Mouse (Mus musculus) forebrain, embryonic 15.5 days (tissue): ENCODE results near the gene Cln6. TPM values are rescaled to one million over a fixed set of nuclear protein-coding genes. Genes with fewer than 3 reads are reported as not detected.
"Not testable (repeated sequence)": the region's sequence is repeated elsewhere in the genome, so short reads cannot be mapped to it uniquely, and the experiment has no call there.

Experiments used
- ATAC-seq: fragments of 200-750 bp; cut with Nextera tagmentation; replicated peaks from 2 replicates; pipeline ENCODE4 v1.8.0; 2017; ENCODE audit warnings: mild to moderate bottlenecking, moderate TSS enrichment, moderate library complexity
- H3K27ac ChIP-seq: fragments of 300-500 bp; sonication (generic); replicated peaks from 2 replicates; pipeline ENCODE4 v1.5.1; 2015; ENCODE audit warnings: mild to moderate bottlenecking, inconsistent platforms
- H3K27me3 ChIP-seq: fragments of 300-500 bp; sonication (generic); 2 replicates; pipeline ENCODE4 v1.6.1; 2015; ENCODE audit warnings: inconsistent platforms
- H3K36me3 ChIP-seq: fragments of 300-500 bp; sonication (generic); 2 replicates; pipeline ENCODE4 v1.6.1; 2015; ENCODE audit warnings: mild to moderate bottlenecking, inconsistent platforms
- H3K4me1 ChIP-seq: fragments of 300-500 bp; sonication (generic); 2 replicates; pipeline ENCODE4 v1.6.1; 2015; ENCODE audit warnings: inconsistent platforms
- H3K4me2 ChIP-seq: fragments of 300-500 bp; sonication (generic); replicated peaks from 2 replicates; pipeline ENCODE4 v1.6.1; 2015; ENCODE audit warnings: mild to moderate bottlenecking, inconsistent platforms
- H3K4me3 ChIP-seq: fragments of 300-500 bp; sonication (generic); 2 replicates; pipeline ENCODE4 v1.5.1; 2015; ENCODE audit warnings: mild to moderate bottlenecking, inconsistent platforms
- H3K9ac ChIP-seq: fragments of 300-500 bp; sonication (generic); replicated peaks from 2 replicates; pipeline ENCODE4 v1.6.1; 2015; ENCODE audit warnings: mild to moderate bottlenecking, inconsistent platforms
- H3K9me3 ChIP-seq: fragments of 300-500 bp; sonication (generic); 2 replicates; pipeline ENCODE4 v1.6.1; 2016; ENCODE audit warnings: inconsistent platforms
- WGBS: fragments of 180-500 bp; shearing (Covaris S2); methylation state at CpG from one replicate; pipeline ENCODE4 v1.1.7; 2015; ENCODE audit warnings: mixed read lengths; 5-methylcytosine and 5-hydroxymethylcytosine counted together
- polyA plus RNA-seq: library from polyadenylated mRNA; unstranded; fragments of >200 nt; fragmentation: Nextera tagmentation; extraction: Ambion mirVana; gene quantifications from 2 replicates; pipeline ENCODE4 v1.2.1, GENCODE M21; 2015

The Cln6 gene
- polyA plus RNA-seq, 1 experiment from 2014 or later: 5.9 TPM

GRCm38 (mm10) chr9:62817828-62818614 is 20.6 kb upstream of the Cln6 start:
- Histone ChIP-seq H3K27me3 (no peaks in the 10 kb centered on the region), H3K27ac (0 out of 2 replicates have a peak overlapping the region, but pooled peaks have one; percentile 17)

GRCm38 (mm10) chr9:62819494-62819893 is 19.1 kb upstream of the Cln6 start:
- Histone ChIP-seq H3K4me2 (no peak overlapping the region), H3K9me3 (no peaks in the 10 kb centered on the region), H3K27me3 (no peaks in the 10 kb centered on the region), H3K4me1 (peaks cover 10% of the 10 kb centered on the region; the same call in 1 of the 2 replicates), H3K27ac (no peak overlapping the region), H3K4me3 (no peak overlapping the region), H3K9ac (no peak overlapping the region), H3K36me3 (no peaks in the 10 kb centered on the region)
- 91% methylated on average over 3 of the region's 3 CpGs for WGBS
- ATAC-seq: no peak

More at GRCm38 (mm10) chr9:62817828-62818614, 20.6 kb upstream of the Cln6 start:
- no peaks in the 10 kb centered on the region for H3K36me3 ChIP-seq
- peaks cover 10% of the 10 kb centered on the region; the same call in 1 of the 2 replicates for H3K4me1 ChIP-seq
- no peak overlapping the region for H3K9ac ChIP-seq
- ATAC-seq: no peak
- no peak overlapping the region for H3K4me2 ChIP-seq
- 76% methylated on average over 4 of the region's 4 CpGs for WGBS
- no peaks in the 10 kb centered on the region for H3K9me3 ChIP-seq
- H3K4me3 ChIP-seq: no peak overlapping the region

GRCm38 (mm10) chr9:62819910-62820309 is 18.7 kb upstream of the Cln6 start:
- peaks cover 10% of the 10 kb centered on the region; the same call in 1 of the 2 replicates for H3K4me1 ChIP-seq
- not testable (repeated sequence) for H3K27me3 ChIP-seq, H3K9me3 ChIP-seq, H3K36me3 ChIP-seq, ATAC-seq, H3K27ac ChIP-seq, H3K4me2 ChIP-seq, H3K4me3 ChIP-seq, H3K9ac ChIP-seq
- 91% methylated on average over 6 of the region's 6 CpGs for WGBS

- no peak overlapping the region for H3K4me3 ChIP-seq
- H3K9ac ChIP-seq: no peak overlapping the region
- WGBS: 90% methylated on average over 6 of the region's 6 CpGs
- no peak for ATAC-seq
- H3K27ac ChIP-seq: no peak overlapping the region
- no peak overlapping the region for H3K4me2 ChIP-seq
- no peaks in the 10 kb centered on the region for H3K27me3 ChIP-seq
- peaks cover 10% of the 10 kb centered on the region; the same call in 1 of the 2 replicates for H3K4me1 ChIP-seq
- H3K9me3 ChIP-seq: no peaks in the 10 kb centered on the region
- H3K36me3 ChIP-seq: no peaks in the 10 kb centered on the region
These were observed 17.8 kb upstream of the Cln6 start for GRCm38 (mm10) chr9:62820829-62821228.

- H3K36me3 ChIP-seq: no peaks in the 10 kb centered on the region
- 97% methylated on average over 7 of the region's 7 CpGs for WGBS
- ATAC-seq: no peak
These were observed 16.8 kb upstream of the Cln6 start for GRCm38 (mm10) chr9:62821811-62822210.

GRCm38 (mm10) chr9:62825791-62826393 is 12.7 kb upstream of the Cln6 start:
- no peak overlapping the region for H3K4me3 ChIP-seq
- no peaks in the 10 kb centered on the region for H3K36me3 ChIP-seq
- no peaks in the 10 kb centered on the region for H3K27me3 ChIP-seq
- 3% methylated on average over 9 of the region's 9 CpGs for whole genome bisulfite sequencing
- H3K27ac ChIP-seq: peak overlapping the region; percentile 28; the same call in 1 of the 2 replicates
- no peak overlapping the region for H3K4me2 ChIP-seq
- H3K9ac ChIP-seq: no peak overlapping the region
- no peaks in the 10 kb centered on the region for H3K9me3 ChIP-seq
- H3K4me1 ChIP-seq: peaks cover 12% of the 10 kb centered on the region
- ATAC-seq: no peak

More at GRCm38 (mm10) chr9:62821811-62822210, 16.8 kb upstream of the Cln6 start:
- H3K9me3 ChIP-seq: no peaks in the 10 kb centered on the region
- H3K4me3 ChIP-seq: no peak overlapping the region
- H3K27me3 ChIP-seq: no peaks in the 10 kb centered on the region
- no peak overlapping the region for H3K27ac ChIP-seq
- H3K4me1 ChIP-seq: peaks cover 13% of the 10 kb centered on the region
- no peak overlapping the region for H3K9ac ChIP-seq
- H3K4me2 ChIP-seq: no peak overlapping the region

- no peak overlapping the region for H3K9ac ChIP-seq
- H3K27ac ChIP-seq: no peak overlapping the region
- 7% methylated on average over 7 of the region's 7 CpGs for WGBS
- ATAC-seq: no peak
- no peak overlapping the region for H3K4me2 ChIP-seq
- no peaks in the 10 kb centered on the region for H3K36me3 ChIP-seq
- peaks cover 12% of the 10 kb centered on the region for H3K4me1 ChIP-seq
- no peaks in the 10 kb centered on the region for H3K27me3 ChIP-seq
- no peak overlapping the region for H3K4me3 ChIP-seq
- H3K9me3 ChIP-seq: no peaks in the 10 kb centered on the region
These were observed 12.1 kb upstream of the Cln6 start for GRCm38 (mm10) chr9:62826456-62826855.

GRCm38 (mm10) chr9:62827939-62828652 is 10.5 kb upstream of the Cln6 start:
- no peaks in the 10 kb centered on the region for H3K36me3 ChIP-seq
- 2% methylated on average over 24 of the region's 24 CpGs for WGBS
- H3K27me3 ChIP-seq: no peaks in the 10 kb centered on the region
- peak overlapping the region; percentile 56 for H3K4me2 ChIP-seq
- peak overlapping the region; percentile 77 for H3K27ac ChIP-seq
- peak overlapping the region; percentile 53 for H3K4me3 ChIP-seq
- H3K9me3 ChIP-seq: no peaks in the 10 kb centered on the region
- ATAC-seq: peak; percentile 8; the same call in 1 of the 2 replicates
- H3K4me1 ChIP-seq: peaks cover 12% of the 10 kb centered on the region
- H3K9ac ChIP-seq: 0 out of 2 replicates have a peak overlapping the region, but pooled peaks have one; percentile 6

- under 1% methylated on average over 23 of the region's 23 CpGs for WGBS
- Histone ChIP-seq H3K27me3 (no peaks in the 10 kb centered on the region), H3K4me2 (peak overlapping the region; percentile 56), H3K4me3 (peak overlapping the region; percentile 53), H3K27ac (peak overlapping the region; percentile 77), H3K9ac (peak overlapping the region; percentile 6; the same call in 1 of the 2 replicates), H3K4me1 (peaks cover 12% of the 10 kb centered on the region), H3K9me3 (no peaks in the 10 kb centered on the region), H3K36me3 (no peaks in the 10 kb centered on the region)
- ATAC-seq: peak; percentile 95
These were observed 9.9 kb upstream of the Cln6 start for GRCm38 (mm10) chr9:62828662-62829086.

GRCm38 (mm10) chr9:62829877-62830276 is 8.7 kb upstream of the Cln6 start:
- Histone ChIP-seq H3K9me3 (no peaks in the 10 kb centered on the region), H3K4me2 (no peak overlapping the region), H3K4me1 (peaks cover 12% of the 10 kb centered on the region), H3K9ac (no peak overlapping the region), H3K27ac (no peak overlapping the region), H3K27me3 (no peaks in the 10 kb centered on the region), H3K4me3 (no peak overlapping the region), H3K36me3 (no peaks in the 10 kb centered on the region)
- no peak for ATAC-seq
- WGBS: 82% methylated on average over 6 of the region's 6 CpGs

GRCm38 (mm10) chr9:62834906-62835305 is 3.7 kb upstream of the Cln6 start:
- Histone ChIP-seq H3K4me3 (no peak overlapping the region), H3K36me3 (no peaks in the 10 kb centered on the region), H3K9me3 (no peaks in the 10 kb centered on the region), H3K9ac (no peak overlapping the region), H3K27me3 (no peaks in the 10 kb centered on the region), H3K27ac (no peak overlapping the region), H3K4me1 (peaks cover 14% of the 10 kb centered on the region), H3K4me2 (no peak overlapping the region)
- 81% methylated on average over 5 of the region's 5 CpGs for WGBS
- no peak for ATAC-seq
